Mouse (Mus musculus) hindbrain, embryonic 11.5 days (tissue): ENCODE measurements around the gene Jag2. TPM values are rescaled to one million over a fixed set of nuclear protein-coding genes. Genes with fewer than 3 reads are reported as not detected.

ENCODE experiments used
- ATAC-seq: fragments of 200-750 bp; cut with Nextera tagmentation; 2 replicates; pipeline ENCODE4 v1.8.0; 2017; ENCODE audit warnings: mild to moderate bottlenecking, moderate TSS enrichment, moderate library complexity; ENCODE audit not compliant: low FRiP score
- DNase-seq: peaks from one replicate; pipeline ENCODE4 v3.0.0-alpha.2; 2015; ENCODE audit warnings: low spot score
- H3K27ac ChIP-seq: fragments of 300-500 bp; sonication (generic); 2 replicates; pipeline ENCODE4 v1.5.1; 2014; ENCODE audit warnings: mild to moderate bottlenecking, low read depth, low read length
- H3K27me3 ChIP-seq: fragments of 300-500 bp; sonication (generic); 2 replicates; pipeline ENCODE4 v1.6.1; 2014; ENCODE audit warnings: mild to moderate bottlenecking, low read length, moderate library complexity, mixed read lengths; ENCODE audit not compliant: control insufficient read depth, insufficient read depth
- H3K36me3 ChIP-seq: fragments of 300-500 bp; sonication (generic); 2 replicates; pipeline ENCODE4 v1.6.1; 2014; ENCODE audit warnings: mild to moderate bottlenecking, low read length, moderate library complexity, mixed read lengths; ENCODE audit not compliant: control insufficient read depth, insufficient read depth
- H3K4me1 ChIP-seq: fragments of 300-500 bp; sonication (generic); replicated peaks from 2 replicates; pipeline ENCODE4 v1.6.1; 2014; ENCODE audit warnings: low read length, mixed read lengths; ENCODE audit not compliant: control insufficient read depth, insufficient read depth
- H3K4me2 ChIP-seq: fragments of 300-500 bp; sonication (generic); replicated peaks from 2 replicates; pipeline ENCODE4 v1.6.1; 2014; ENCODE audit warnings: mild to moderate bottlenecking, low read depth, low read length
- H3K4me3 ChIP-seq: fragments of 300-500 bp; sonication (generic); 2 replicates; pipeline ENCODE4 v1.5.1; 2014; ENCODE audit warnings: low read depth, low read length
- H3K9ac ChIP-seq: fragments of 300-500 bp; sonication (generic); 2 replicates; pipeline ENCODE4 v1.6.1; 2014; ENCODE audit warnings: low read depth, low read length
- H3K9me3 ChIP-seq: fragments of 300-500 bp; sonication (generic); 2 replicates; pipeline ENCODE4 v1.6.1; 2016; ENCODE audit warnings: low read length; ENCODE audit not compliant: control insufficient read depth
- WGBS: fragments of 180-500 bp; shearing (Covaris S2); extraction: QIAGEN DNeasy Blood & Tissue Kit; methylation state at CpG from one replicate; pipeline ENCODE4 v1.1.7; 2014; 5-methylcytosine and 5-hydroxymethylcytosine counted together
- polyA plus RNA-seq: library from polyadenylated mRNA; unstranded; fragments of >200 nt; fragmentation: Nextera tagmentation; extraction: Ambion mirVana; gene quantifications from 2 replicates; pipeline ENCODE4 v1.2.1, GENCODE M21; 2014

Gene Jag2
- polyA plus RNA-seq, 1 experiment from 2014 or later = 4.7 TPM

DNA sequence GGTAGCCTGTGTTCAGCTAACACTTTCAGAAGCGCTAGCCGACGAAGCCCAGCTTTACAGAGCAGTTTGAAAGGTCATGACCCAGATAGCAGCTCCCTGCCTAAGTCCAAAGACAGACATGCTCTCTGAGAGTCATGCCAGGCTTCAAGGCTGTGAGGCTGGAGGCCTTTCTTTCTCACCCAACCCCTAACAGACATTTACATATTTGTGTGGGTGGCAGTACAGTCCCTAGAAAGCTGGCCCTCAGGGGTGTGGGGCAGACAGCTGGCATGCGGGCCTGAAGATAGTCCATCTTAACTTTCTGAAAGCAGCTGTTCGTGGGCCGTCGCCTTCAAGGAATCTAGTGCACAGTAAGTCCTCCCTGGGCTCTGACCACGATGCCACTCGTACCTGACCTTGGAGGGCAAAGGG is 67.7 kb downstream of the Jag2 start:
- Histone ChIP-seq H3K4me1 (no peaks in the 10 kb centered on the region), H3K36me3 (no peaks in the 10 kb centered on the region), H3K4me2 (no peak overlapping the region), H3K9me3 (no peaks in the 10 kb centered on the region), H3K9ac (no peak overlapping the region), H3K27me3 (no peaks in the 10 kb centered on the region), H3K27ac (no peak overlapping the region), H3K4me3 (no peak overlapping the region)
- ATAC-seq (no peak), DNase-seq (no peak)
- 60% methylated on average over 9 of the region's 9 CpGs for WGBS

DNA sequence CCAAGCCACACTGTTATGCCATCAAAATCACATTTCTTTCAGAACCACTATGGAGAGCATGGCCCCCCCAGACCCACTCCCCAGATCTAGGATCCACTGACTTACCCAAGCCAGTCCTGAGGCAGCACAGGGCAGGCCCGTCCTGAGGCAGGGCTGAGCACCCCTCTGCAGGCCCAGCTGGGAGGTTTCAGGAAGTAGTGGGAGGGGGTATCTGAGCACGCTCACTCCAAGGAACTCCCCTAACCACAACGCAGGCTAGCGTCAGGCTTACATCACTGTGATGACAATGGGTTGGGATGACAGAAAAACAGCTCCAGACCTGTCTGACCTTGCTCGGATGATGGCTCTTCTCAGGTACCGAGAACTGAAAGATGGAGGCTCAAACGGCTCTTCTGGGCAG is 68.8 kb downstream of the Jag2 start:
- Histone ChIP-seq H3K36me3 (no peaks in the 10 kb centered on the region), H3K27ac (no peak overlapping the region), H3K27me3 (no peaks in the 10 kb centered on the region), H3K9me3 (no peaks in the 10 kb centered on the region), H3K4me1 (no peaks in the 10 kb centered on the region), H3K9ac (no peak overlapping the region), H3K4me2 (no peak overlapping the region), H3K4me3 (no peak overlapping the region)
- WGBS = 74% methylated on average over 7 of the region's 7 CpGs
- DNase-seq = no peak
- no peak for ATAC-seq

DNA sequence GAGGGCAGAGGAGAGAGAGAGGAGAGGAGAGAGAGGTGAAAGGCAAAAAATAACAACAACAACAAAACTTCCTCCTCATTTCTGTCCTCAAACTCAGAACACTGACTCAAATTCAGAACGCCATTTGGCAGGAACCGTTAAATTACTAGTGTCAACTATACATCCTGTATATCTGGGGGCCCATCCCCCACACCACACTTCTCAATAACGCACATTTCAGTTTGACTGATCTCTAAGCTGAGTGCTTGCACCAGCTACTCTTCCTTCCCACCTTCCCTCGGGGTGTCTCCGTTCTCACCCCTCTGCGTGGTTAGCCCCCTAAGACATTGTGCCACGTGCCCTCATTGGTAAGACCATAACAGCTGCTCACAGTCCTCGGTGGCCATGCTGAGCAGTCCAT is 69.6 kb downstream of the Jag2 start:
- Histone ChIP-seq H3K4me3 (no peak overlapping the region), H3K4me2 (no peak overlapping the region), H3K9ac (no peak overlapping the region), H3K4me1 (no peaks in the 10 kb centered on the region), H3K27me3 (no peaks in the 10 kb centered on the region), H3K27ac (no peak overlapping the region), H3K36me3 (no peaks in the 10 kb centered on the region), H3K9me3 (no peaks in the 10 kb centered on the region)
- no peak for DNase-seq
- WGBS = 80% methylated on average over 8 of the region's 8 CpGs
- no peak for ATAC-seq

DNA sequence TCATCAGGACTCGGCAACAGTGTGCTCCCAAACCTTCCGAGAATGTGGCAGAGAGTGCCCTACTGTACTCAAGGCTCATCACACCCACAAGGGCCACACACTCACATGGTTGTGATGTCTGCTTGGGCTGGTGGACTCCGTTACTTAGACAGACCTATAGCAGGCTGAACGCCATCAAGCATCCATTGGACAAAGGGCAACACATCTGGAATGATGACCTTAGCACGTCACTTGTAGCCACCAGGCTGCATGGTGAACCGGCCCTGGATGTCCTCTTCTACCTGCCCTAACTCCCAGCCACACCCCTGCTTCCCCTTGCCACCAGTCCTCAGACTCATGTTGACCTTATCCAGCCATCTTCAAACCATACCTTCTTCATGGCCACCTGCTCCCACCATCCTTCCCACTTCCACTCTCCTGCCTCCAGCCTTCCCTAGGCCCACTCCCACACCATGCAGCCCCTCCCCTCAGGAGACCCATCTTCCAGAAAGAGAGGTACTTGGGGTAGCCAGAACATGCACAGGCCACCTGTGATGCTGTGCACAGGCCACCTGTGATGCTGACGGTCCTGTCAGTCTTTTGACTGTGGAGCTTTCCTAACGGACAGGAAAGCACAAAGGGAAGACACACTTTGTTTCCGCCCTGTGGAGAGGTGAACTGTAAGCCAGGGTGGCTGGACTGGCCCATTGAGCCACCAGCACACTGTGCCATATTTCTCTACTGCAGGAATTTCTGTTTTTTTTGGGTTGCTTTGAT is 70.8 kb downstream of the Jag2 start:
- Histone ChIP-seq H3K36me3 (no peaks in the 10 kb centered on the region), H3K4me2 (no peak overlapping the region), H3K4me1 (no peaks in the 10 kb centered on the region), H3K27ac (no peak overlapping the region), H3K4me3 (no peak overlapping the region), H3K27me3 (no peaks in the 10 kb centered on the region), H3K9me3 (no peaks in the 10 kb centered on the region), H3K9ac (no peak overlapping the region)
- WGBS = 88% methylated on average over 9 of the region's 9 CpGs
- DNase-seq = no peak
- no peak for ATAC-seq

Other genes starting within 250 kb of the Jag2 start
- 8.5 and 8.7 TPM in 2 replicates for gene Cep170b, start 209.3 kb downstream of the Jag2 start, polyA plus RNA-seq
- 4.7 and 6.2 TPM in 2 replicates for gene Pld4, start 169.1 kb downstream of the Jag2 start, polyA plus RNA-seq
- 0.21 and 0.29 TPM in 2 replicates for gene Ahnak2, start 127.1 kb downstream of the Jag2 start, polyA plus RNA-seq
- 15.4 and 15.9 TPM in 2 replicates for gene Clba1, start 120.8 kb downstream of the Jag2 start, polyA plus RNA-seq
- gene Cdca4, start 100.4 kb downstream of the Jag2 start, polyA plus RNA-seq = 146 and 151 TPM in 2 replicates
- not detected in 2 replicates for gene Gpr132, start 61.5 kb downstream of the Jag2 start, polyA plus RNA-seq
- 57.3 and 69.9 TPM in 2 replicates for gene Nudt14, start 12.3 kb upstream of the Jag2 start, polyA plus RNA-seq
- gene Btbd6, start 46.7 kb upstream of the Jag2 start, polyA plus RNA-seq = 25.6 and 26.8 TPM in 2 replicates
- 53.6 and 57.8 TPM in 2 replicates for gene Brf1, start 70.9 kb upstream of the Jag2 start, polyA plus RNA-seq
- gene Pacs2, start 84.7 kb upstream of the Jag2 start, polyA plus RNA-seq = 17.2 and 21.2 TPM in 2 replicates
- 0.26 TPM in 1 of 2 replicates, not detected in the other for gene Tex22, start 144.7 kb upstream of the Jag2 start, polyA plus RNA-seq
- 17.2 and 19.4 TPM in 2 replicates for gene Mta1, start 168.5 kb upstream of the Jag2 start, polyA plus RNA-seq
- gene Crip2, start 210.5 kb upstream of the Jag2 start, polyA plus RNA-seq = 208 TPM in 2 replicates
- gene Crip1, start 216.5 kb upstream of the Jag2 start, polyA plus RNA-seq = 76.0 and 84.7 TPM in 2 replicates
- 28.8 and 31.4 TPM in 2 replicates for gene Tedc1, start 226.6 kb upstream of the Jag2 start, polyA plus RNA-seq